Mouse (Mus musculus): ENCODE measurements at regions not wholly inside any gene's neighbourhood (a gene's known extent, or its start where the extent isn't known, plus 50 kb on each side); places are given as distances from the start of the nearest gene placed in this dataset.

GRCm38 (mm10) chr11:84643107-84643372, 117.7 kb upstream of the Lhx1 start:
- ATAC-seq (replicated peaks; ENCODE audit: low FRiP score, poor library complexity, severe bottlenecking) = no peak

- ATAC-seq (replicated peaks; ENCODE audit: low FRiP score, poor library complexity, severe bottlenecking) = no peak
Measured at GRCm38 (mm10) chr11:84642300-84643106, 117.2 kb upstream of the Lhx1 start.

- ATAC-seq (replicated peaks; ENCODE audit: low FRiP score, poor library complexity, severe bottlenecking) = no peak
Measured at GRCm38 (mm10) chr11:84641601-84642000, 116.3 kb upstream of the Lhx1 start.

DNA sequence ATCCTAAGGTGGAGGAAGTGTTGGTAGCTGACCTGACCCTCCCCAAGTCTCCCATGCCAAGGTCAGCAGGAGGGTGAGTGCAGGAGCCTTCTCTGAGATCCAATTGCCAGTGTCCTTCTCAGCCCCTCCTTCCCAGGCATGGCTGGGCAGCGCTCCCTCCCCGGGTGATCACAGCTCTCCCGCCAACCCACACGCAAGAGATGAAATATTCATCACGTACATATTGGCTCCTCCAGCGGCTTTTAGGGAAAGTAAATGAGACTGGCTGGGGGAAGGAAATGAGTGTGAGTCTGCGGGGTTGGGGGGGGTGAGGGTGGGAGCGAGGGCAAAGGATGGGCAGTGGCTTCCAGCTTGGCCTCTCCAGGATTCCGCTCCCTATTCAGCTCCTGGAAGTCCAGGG, 113.0 kb upstream of the Lhx1 start:
- no peak for ATAC-seq (replicated peaks; ENCODE audit: low FRiP score, poor library complexity, severe bottlenecking)

- ATAC-seq (replicated peaks; ENCODE audit: low FRiP score, poor library complexity, severe bottlenecking) = no peak
Measured at GRCm38 (mm10) chr11:84637268-84637667, 111.9 kb upstream of the Lhx1 start.

DNA sequence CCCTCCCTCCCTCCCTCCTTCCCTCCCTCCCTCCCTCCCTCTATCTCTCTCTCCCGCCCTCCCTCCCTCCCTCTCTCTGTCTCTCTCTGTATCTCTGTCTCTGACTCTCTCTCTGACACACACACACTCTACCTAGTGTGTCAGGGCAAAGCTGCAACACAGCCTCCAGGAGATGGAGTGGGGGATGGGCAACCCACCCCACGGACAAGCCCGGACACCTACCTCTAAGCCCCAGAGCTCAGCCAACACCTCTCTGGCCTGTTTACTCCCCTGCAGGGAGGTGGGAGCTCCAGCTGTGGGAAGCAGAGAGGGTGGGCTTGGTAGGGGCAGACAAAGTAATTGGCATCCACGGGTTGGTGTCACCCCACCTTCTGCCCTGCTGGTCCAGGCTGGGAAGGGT, 109.7 kb upstream of the Lhx1 start:
- ATAC-seq (replicated peaks; ENCODE audit: low FRiP score, poor library complexity, severe bottlenecking) = no peak

GRCm38 (mm10) chr11:84633300-84633699, 108.0 kb upstream of the Lhx1 start:
- ATAC-seq (replicated peaks; ENCODE audit: low FRiP score, poor library complexity, severe bottlenecking) = no peak

GRCm38 (mm10) chr11:84628111-84628510, 102.8 kb upstream of the Lhx1 start:
- ATAC-seq (replicated peaks; ENCODE audit: low FRiP score, poor library complexity, severe bottlenecking) = no peak

DNA sequence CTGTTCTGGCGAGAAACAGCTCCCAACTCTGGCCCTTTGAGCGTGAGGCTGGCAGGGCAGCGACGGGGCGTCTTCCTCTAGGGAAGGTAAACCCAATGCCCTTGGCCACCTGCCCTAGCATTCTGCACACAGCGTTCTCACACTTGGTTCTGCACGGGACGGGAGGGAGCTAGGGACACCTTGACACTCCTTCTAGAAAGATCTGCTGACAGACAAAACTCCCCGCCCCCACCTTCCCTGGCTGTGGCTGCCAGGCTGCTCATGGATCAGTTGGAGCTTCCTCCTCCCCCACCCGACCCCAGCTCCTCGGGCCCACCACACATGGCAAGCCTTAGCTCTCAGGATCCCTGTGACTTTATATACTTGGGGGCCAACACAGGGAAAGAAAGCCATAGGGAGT, 102.3 kb upstream of the Lhx1 start:
- ATAC-seq (replicated peaks; ENCODE audit: low FRiP score, poor library complexity, severe bottlenecking) = no peak

- ATAC-seq (replicated peaks; ENCODE audit: low FRiP score, poor library complexity, severe bottlenecking) = no peak
Measured at GRCm38 (mm10) chr11:84627259-84627658, 101.9 kb upstream of the Lhx1 start.

- ATAC-seq (replicated peaks; ENCODE audit: low FRiP score, poor library complexity, severe bottlenecking) = no peak
Measured at GRCm38 (mm10) chr11:84624100-84624499, 98.8 kb upstream of the Lhx1 start.

GRCm38 (mm10) chr11:84619713-84620112, 94.4 kb upstream of the Lhx1 start:
- no peak for ATAC-seq (replicated peaks; ENCODE audit: low FRiP score, poor library complexity, severe bottlenecking)

GRCm38 (mm10) chr11:84618576-84618975, 93.2 kb upstream of the Lhx1 start:
- peak; percentile 52; the same call in 1 of the 2 replicates for ATAC-seq (replicated peaks; ENCODE audit: low FRiP score, poor library complexity, severe bottlenecking)

GRCm38 (mm10) chr11:84612982-84613720, 87.8 kb upstream of the Lhx1 start:
- no peak for ATAC-seq (replicated peaks; ENCODE audit: low FRiP score, poor library complexity, severe bottlenecking)

DNA sequence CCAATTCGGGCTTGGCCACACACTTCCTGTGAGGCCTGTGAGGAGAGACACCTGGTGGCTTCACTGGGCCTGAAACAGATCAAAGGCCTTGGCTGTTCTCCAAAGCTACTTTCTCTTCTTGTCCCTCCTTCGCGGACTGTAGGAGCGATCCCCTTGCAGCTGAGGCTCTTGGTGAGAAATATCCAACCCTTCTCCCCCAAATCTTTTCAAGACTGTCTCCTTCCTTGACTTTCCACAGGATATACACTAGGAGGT, 86.2 kb upstream of the Lhx1 start:
- no peak for ATAC-seq (replicated peaks; ENCODE audit: low FRiP score, poor library complexity, severe bottlenecking)

- no peak for ATAC-seq (replicated peaks; ENCODE audit: low FRiP score, poor library complexity, severe bottlenecking)
Measured at GRCm38 (mm10) chr11:84610774-84611624, 85.7 kb upstream of the Lhx1 start.

- no peak for ATAC-seq (replicated peaks; ENCODE audit: low FRiP score, poor library complexity, severe bottlenecking)
Measured at GRCm38 (mm10) chr11:84604781-84605180, 79.4 kb upstream of the Lhx1 start.

GRCm38 (mm10) chr11:84599267-84599841, 74.0 kb upstream of the Lhx1 start:
- ATAC-seq (replicated peaks; ENCODE audit: low FRiP score, poor library complexity, severe bottlenecking) = no peak

- ATAC-seq (replicated peaks; ENCODE audit: low FRiP score, poor library complexity, severe bottlenecking) = no peak
Measured at GRCm38 (mm10) chr11:84597572-84598295, 72.4 kb upstream of the Lhx1 start.

Measured in erythroblast, adult 5-6 weeks (primary cell).